Mouse (Mus musculus) adrenal gland, postnatal 36 days (tissue): ENCODE results near the gene Pik3r4. TPM values are rescaled to one million over a fixed set of nuclear protein-coding genes. Genes with fewer than 3 reads are reported as not detected.

ENCODE experiments used
- DNase-seq, 2 experiments: peaks; one replicate each; pipeline ENCODE4 v3.0.0; 2021; ENCODE audit warnings: mixed read lengths in 1 of 2
- total RNA-seq, 2 experiments: library from RNA; stranded (reverse); gene quantifications; 2 replicates each; pipeline ENCODE4 v1.2.3; 2021

Gene Pik3r4
- total RNA-seq, 2 experiments from 2014 or later, result 31.4 to 36.8 TPM

GRCm38 (mm10) chr9:105697764-105698396 is 55.1 kb downstream of the Pik3r4 start:
- DNase-seq, result peak; percentile 24 to 31

DNA sequence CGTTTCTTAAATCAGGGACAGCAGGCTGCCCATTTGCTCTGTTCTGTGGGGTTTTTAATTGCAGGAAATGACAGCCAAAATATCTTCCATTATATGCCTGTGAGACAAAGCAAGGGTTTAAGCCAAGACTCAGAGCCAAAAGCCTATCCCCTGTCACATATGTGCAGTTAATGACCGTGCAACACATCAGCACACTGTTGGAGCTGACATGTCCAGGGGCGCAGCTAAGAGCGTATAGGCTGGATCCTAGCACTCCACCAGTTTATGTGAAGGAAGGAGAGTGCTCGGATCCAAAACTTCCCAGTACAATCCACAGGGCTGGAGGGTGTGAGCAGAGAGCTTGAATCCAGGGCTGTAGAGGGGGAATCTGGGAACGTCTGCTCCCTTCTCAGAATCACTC is 57.9 kb downstream of the Pik3r4 start:
- no peak for DNase-seq

DNA sequence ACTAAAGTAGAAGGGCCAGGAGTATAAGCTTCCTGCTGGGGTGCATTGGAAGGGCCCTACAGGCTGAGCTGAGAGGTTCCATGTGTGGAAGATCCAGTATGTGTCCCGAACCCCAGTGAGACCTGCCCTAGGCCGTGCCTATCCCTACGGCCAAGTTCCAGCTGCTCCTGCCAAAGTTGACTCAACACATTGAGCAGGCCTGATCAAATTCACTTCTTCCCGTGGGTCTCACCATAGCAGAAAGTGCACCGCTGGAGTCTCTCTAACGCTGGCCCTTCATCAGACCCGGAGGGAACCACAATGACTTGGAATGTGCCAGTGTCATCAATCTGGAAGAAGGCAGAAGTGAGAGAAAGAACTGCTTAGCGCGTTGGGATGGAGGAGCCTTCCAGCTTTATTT is 59.2 kb downstream of the Pik3r4 start:
- no peak for DNase-seq

- no peak for DNase-seq
Measured at GRCm38 (mm10) chr9:105704226-105704932, 61.6 kb downstream of the Pik3r4 start.

GRCm38 (mm10) chr9:105705011-105705410 is 62.2 kb downstream of the Pik3r4 start:
- DNase-seq, result no peak

DNA sequence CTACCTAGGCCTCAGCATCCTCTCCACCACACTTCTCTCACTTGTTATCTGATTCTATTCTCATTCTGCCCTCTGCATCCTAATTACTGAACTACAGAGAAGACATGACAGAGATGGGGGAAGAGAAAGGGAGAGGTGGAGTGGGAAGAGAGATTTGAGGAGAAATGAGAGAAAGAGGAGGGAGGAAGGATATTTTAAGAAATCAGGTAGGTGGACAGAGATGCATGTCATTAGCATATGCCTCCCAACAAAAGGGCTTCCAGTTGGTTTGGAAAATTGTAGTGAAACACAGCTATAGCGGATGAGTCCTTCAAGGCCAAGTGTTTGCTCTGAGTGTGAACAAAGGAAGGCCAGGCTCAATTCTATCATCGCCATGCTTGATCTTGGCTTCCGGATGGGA is 69.3 kb downstream of the Pik3r4 start:
- no peak for DNase-seq

GRCm38 (mm10) chr9:105719367-105719766 is 76.6 kb downstream of the Pik3r4 start:
- DNase-seq, result no peak

DNA sequence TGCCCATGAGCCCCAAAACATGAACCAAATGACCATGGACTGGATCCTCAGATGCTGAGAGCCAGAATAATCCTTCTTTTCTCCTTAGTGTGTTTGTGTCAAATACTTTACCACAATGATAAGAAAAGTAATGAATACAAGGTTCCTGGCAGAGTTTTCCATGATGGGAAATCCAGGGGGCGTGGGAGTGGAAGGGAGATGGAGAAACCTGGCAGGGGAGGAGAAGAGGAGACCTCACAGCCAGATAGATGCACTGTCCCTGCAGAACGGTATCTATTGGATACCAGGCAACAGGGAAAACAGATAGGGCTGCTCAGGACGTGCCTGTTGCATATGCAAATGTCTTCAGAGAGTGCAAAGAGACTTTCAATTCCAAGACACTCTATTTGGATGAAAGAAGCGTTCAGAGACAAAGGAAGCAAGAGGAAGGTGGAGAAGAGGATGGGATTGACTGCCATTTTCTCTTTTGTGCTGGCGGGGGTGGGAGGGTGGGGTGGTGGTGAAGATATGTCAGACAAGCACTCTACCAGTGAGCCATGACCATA is 77.1 kb downstream of the Pik3r4 start:
- no peak for DNase-seq

GRCm38 (mm10) chr9:105720430-105720829 is 77.7 kb downstream of the Pik3r4 start:
- no peak for DNase-seq

GRCm38 (mm10) chr9:105731976-105732375 is 89.2 kb downstream of the Pik3r4 start:
- no peak for DNase-seq

DNA sequence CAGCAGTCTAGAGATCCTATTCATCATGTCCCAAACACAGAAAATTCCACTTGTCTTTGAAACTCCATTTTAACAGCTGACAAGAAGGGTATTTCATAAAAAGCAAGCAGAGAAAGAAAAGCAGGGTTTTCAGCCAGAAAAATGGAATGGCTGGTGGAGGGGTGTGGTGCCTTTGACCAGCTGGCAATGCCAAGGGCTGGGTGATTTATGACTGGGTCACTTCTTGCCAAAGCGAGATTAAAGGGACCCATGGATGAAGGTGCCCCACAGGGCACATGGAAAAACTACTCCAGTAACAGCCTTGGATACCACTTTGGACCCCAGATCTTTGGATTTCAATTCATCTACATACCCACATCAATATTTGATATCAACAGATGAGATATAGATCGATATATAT is 91.9 kb downstream of the Pik3r4 start:
- peak; percentile 40 to 50 for DNase-seq

DNA sequence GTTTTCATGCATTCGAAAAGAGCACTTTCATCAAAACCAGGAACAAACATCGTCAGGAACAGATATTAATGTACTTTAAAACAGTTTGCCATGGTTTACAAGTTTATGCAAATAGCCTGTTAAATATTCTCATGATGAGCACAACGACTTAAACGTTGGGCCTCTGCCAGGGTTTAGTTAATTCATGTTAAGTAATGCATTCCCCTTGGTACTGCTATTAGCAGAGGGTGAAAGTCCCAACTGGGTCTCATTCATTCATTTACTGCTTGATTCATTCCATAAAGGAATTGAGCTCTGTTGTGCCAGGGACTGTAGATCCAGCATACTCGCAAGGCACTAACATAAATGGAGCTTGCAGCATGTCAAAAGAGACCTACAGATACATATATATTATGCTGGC is 92.4 kb downstream of the Pik3r4 start:
- DNase-seq, result no peak

Other genes with a start within 250 kb of the Pik3r4 start
- 10 to 100 TPM in 1 of 2 experiments, 1 to 10 TPM in 1; 9.5 to 10.9 TPM for gene Aste1, start 247.6 kb upstream of the Pik3r4 start, total RNA-seq
- under 1 TPM; 0.26 to 0.43 TPM for gene Nek11, start 247.5 kb upstream of the Pik3r4 start, total RNA-seq
- gene Atp2c1, start 115.7 kb upstream of the Pik3r4 start, total RNA-seq, result 10 to 100 TPM; 70.5 to 89.1 TPM
- gene Col6a6, start 185.2 kb downstream of the Pik3r4 start, total RNA-seq, result 1 to 10 TPM; 1.6 to 3.3 TPM